Mouse (Mus musculus): ENCODE results near the gene Ide.
A peak's percentile ranks its signal among the peaks of the same experiment; 100 is the strongest.

GRCm38 (mm10) chr19:37375755-37376615 is 38.3 kb upstream of the Ide start, which contains the start of gene Kif11:
- TF ChIP-seq POLR2A (IDR thresholded peaks at IDR 0.05; ENCODE audit: borderline replicate concordance, low read depth, low read length) (peak; percentile 80; the same call in 1 of the 2 replicates), CTCF (IDR thresholded peaks at IDR 0.05; ENCODE audit: low read depth, low read length) (no peak)
